Mouse (Mus musculus) forebrain, embryonic 11.5 days (tissue): ENCODE results near the gene Jak3. TPM values are rescaled to one million over a fixed set of nuclear protein-coding genes. Genes with fewer than 3 reads are reported as not detected.

Source experiments
- ATAC-seq: fragments of 200-750 bp; cut with Nextera tagmentation; replicated peaks from 2 replicates; pipeline ENCODE4 v1.8.0; 2017; ENCODE audit warnings: moderate TSS enrichment; ENCODE audit not compliant: low FRiP score
- DNase-seq: peaks from one replicate; pipeline ENCODE4 v3.0.0-alpha.2; 2017; ENCODE audit warnings: low spot score
- H3K27ac ChIP-seq: fragments of 300-500 bp; sonication (generic); 2 replicates; pipeline ENCODE4 v1.5.1; 2014; ENCODE audit warnings: low read depth, low read length
- H3K27me3 ChIP-seq: fragments of 300-500 bp; sonication (generic); 2 replicates; pipeline ENCODE4 v1.6.1; 2014; ENCODE audit warnings: mild to moderate bottlenecking, low read length, mixed read lengths; ENCODE audit not compliant: control insufficient read depth, insufficient read depth
- H3K36me3 ChIP-seq: fragments of 300-500 bp; sonication (generic); 2 replicates; pipeline ENCODE4 v1.6.1; 2014; ENCODE audit warnings: mild to moderate bottlenecking, low read length, moderate library complexity, mixed read lengths; ENCODE audit not compliant: control insufficient read depth, insufficient read depth
- H3K4me1 ChIP-seq: fragments of 300-500 bp; sonication (generic); replicated peaks from 2 replicates; pipeline ENCODE4 v1.6.1; 2014; ENCODE audit warnings: low read length, mixed read lengths; ENCODE audit not compliant: control insufficient read depth, insufficient read depth
- H3K4me2 ChIP-seq: fragments of 300-500 bp; sonication (generic); 2 replicates; pipeline ENCODE4 v1.6.1; 2014; ENCODE audit warnings: low read depth, mild to moderate bottlenecking, low read length, moderate library complexity, mixed read lengths; ENCODE audit not compliant: severe bottlenecking
- H3K4me3 ChIP-seq: fragments of 300-500 bp; sonication (generic); 2 replicates; pipeline ENCODE4 v1.5.1; 2014; ENCODE audit warnings: low read depth, low read length
- H3K9ac ChIP-seq: fragments of 300-500 bp; sonication (generic); 2 replicates; pipeline ENCODE4 v1.6.1; 2014; ENCODE audit warnings: low read length
- H3K9me3 ChIP-seq: fragments of 300-500 bp; sonication (generic); 2 replicates; pipeline ENCODE4 v1.6.1; 2016; ENCODE audit warnings: low read length, mixed read lengths; ENCODE audit not compliant: control insufficient read depth
- WGBS: fragments of 180-500 bp; shearing (Covaris S2); extraction: QIAGEN DNeasy Blood & Tissue Kit; methylation state at CpG from one replicate; pipeline ENCODE4 v1.1.7; 2014; 5-methylcytosine and 5-hydroxymethylcytosine counted together
- polyA plus RNA-seq: library from polyadenylated mRNA; unstranded; fragments of >200 nt; fragmentation: Nextera tagmentation; extraction: Ambion mirVana; gene quantifications from 2 replicates; pipeline ENCODE4 v1.2.1, GENCODE M21; 2014

The Jak3 gene
- polyA plus RNA-seq, 1 experiment from 2014 or later: 2.3 TPM

DNA sequence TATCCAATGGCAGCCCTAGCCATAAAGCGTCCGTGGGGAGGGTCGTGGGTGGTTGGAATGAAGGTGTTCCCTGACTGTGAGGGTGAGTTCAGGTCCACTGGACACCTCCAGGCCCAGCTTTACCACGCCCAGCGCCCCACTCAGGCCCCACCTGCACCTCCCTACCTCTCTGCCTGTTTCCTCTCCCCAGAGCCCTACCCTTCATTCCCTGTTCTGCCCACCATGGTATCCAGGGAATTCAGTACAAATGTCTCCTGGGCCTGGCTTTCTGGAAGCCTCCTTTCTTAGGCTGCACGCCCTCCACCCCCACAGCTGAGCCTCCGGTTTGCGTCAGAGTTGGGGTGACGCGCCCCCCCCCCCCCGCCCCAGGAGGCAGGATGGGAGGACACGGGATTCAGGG, 5.9 kb upstream of the Jak3 start:
- ATAC-seq (0 out of 2 replicates have a peak, but pooled peaks have one; percentile 1), DNase-seq (no peak)
- peak overlapping the region; percentile 96 for H3K4me2 ChIP-seq
- no peaks in the 10 kb centered on the region for H3K36me3 ChIP-seq
- no peak overlapping the region; the same call in 1 of the 2 replicates for H3K27ac ChIP-seq
- 10% methylated on average over 12 of the region's 12 CpGs for WGBS
- H3K4me1 ChIP-seq: peaks cover 19% of the 10 kb centered on the region
- peak overlapping the region; percentile 61 for H3K4me3 ChIP-seq
- peaks cover 8% of the 10 kb centered on the region; the same call in 1 of the 2 replicates for H3K27me3 ChIP-seq
- H3K9ac ChIP-seq: peak overlapping the region; percentile 53
- H3K9me3 ChIP-seq: no peaks in the 10 kb centered on the region

DNA sequence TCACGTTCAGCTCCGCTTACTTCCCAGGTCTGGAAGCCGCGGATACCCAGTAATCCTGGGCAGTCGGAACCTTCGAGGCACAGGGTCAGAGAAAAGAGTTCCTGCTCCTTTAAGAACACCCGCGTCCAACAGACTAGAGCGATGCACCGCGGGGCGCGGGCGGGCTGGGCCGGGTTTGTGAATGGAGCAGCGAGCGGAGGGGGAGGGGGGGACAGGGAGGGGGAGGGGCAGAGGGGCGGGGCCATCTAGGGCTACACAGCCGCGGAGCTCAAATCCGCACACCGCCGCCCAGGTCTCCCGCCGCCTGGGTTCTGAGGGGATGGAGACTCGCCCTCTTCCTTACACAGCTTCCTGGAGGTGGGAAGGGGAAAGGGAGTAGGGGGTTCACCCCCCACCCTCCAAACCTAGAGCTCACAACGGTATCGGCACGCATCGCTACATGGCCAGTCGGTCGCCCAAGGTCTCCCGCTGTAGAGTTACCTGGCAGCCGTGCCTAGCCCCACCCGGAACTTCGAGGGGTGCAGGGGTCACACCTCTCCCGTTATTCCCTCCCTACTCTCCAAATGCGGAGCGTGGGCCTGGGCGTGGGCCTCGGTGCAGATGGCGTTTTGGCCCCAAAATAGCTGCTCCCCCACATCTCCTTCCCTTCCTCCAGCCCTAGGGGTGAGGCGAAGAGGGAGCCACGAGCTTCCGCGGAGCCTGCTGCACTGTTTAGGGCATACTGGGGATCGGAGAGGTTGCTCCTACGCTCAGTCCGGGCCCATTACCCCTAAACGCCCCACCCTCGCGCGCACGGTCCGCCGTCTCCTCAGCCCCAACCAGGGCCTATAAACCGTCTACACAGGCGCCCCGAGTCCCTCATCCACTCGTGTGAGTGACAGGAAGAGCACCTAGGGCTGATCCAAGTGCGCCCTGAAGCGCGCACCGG, 5.2 kb upstream of the Jak3 start:
- Histone ChIP-seq H3K4me3 (peak overlapping the region; percentile 61), H3K4me2 (peak overlapping the region; percentile 96), H3K9me3 (no peaks in the 10 kb centered on the region), H3K27ac (peak overlapping the region; percentile 25; the same call in 1 of the 2 replicates), H3K4me1 (peaks cover 19% of the 10 kb centered on the region), H3K27me3 (peaks cover 14% of the 10 kb centered on the region), H3K36me3 (no peaks in the 10 kb centered on the region), H3K9ac (peak overlapping the region; percentile 53)
- peak; percentile 63 for ATAC-seq
- WGBS: 1% methylated on average over 60 of the region's 64 CpGs
- DNase-seq: peak; percentile 93

- peak within 1 kb of the TSS; percentile 53 for H3K9ac ChIP-seq
- H3K27me3 ChIP-seq: peaks cover 18% of the 10 kb centered on the region
- under 1% methylated on average over 42 of the region's 42 CpGs for WGBS
- H3K4me2 ChIP-seq: peak within 1 kb of the TSS; percentile 96
- H3K27ac ChIP-seq: peak within 1 kb of the TSS; percentile 25; the same call in 1 of the 2 replicates
- peak within 1 kb of the TSS; percentile 61 for H3K4me3 ChIP-seq
- ATAC-seq: peak; percentile 68
- peak; percentile 95 for DNase-seq
- no peaks in the 10 kb centered on the region for H3K36me3 ChIP-seq
- H3K9me3 ChIP-seq: no peaks in the 10 kb centered on the region
- H3K4me1 ChIP-seq: peaks cover 19% of the 10 kb centered on the region
These were observed 4.5 kb upstream of the Jak3 start, which contains the start of gene Unc13a for GRCm38 (mm10) chr8:71671549-71671965. Gene Unc13a (minus strand): TSS chr8:71671757.

DNA sequence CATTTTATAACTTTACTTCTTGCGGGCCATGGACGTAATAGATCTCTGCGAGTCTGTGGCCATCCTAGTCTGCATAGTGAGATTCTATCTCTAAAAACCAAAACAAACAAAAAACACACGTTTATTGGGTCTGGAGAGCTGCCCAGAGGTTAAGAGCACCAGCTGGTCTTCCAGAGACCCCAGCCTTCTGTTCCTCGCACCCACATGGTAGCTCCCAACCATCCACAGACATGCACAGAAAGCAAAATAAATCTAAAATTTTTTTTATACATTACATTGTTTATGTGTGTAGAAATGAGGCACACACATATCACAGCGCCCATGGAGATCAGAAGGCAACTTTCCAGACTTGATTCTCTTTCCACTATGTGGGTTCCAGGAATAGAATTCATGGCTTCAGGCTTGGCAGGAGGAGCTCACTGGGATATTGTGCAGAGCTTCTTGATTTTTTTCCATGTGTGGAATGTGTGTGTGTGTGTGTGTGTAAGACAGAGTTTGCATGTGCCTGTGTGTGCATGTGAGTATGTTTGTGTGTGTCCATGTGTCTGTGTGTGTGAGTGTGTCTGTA, 3.8 kb upstream of the Jak3 start:
- peaks cover 19% of the 10 kb centered on the region for H3K4me1 ChIP-seq
- ATAC-seq (no peak), DNase-seq (no peak)
- H3K9ac ChIP-seq: no peak overlapping the region; the same call in 1 of the 2 replicates
- H3K36me3 ChIP-seq: no peaks in the 10 kb centered on the region
- peak overlapping the region; percentile 96; the same call in 1 of the 2 replicates for H3K4me2 ChIP-seq
- no peak overlapping the region for H3K27ac ChIP-seq
- peak overlapping the region; percentile 61; the same call in 1 of the 2 replicates for H3K4me3 ChIP-seq
- no peaks in the 10 kb centered on the region for H3K9me3 ChIP-seq
- H3K27me3 ChIP-seq: peaks cover 23% of the 10 kb centered on the region
- WGBS: 67% methylated on average over 6 of the region's 6 CpGs

- no peak for ATAC-seq
- WGBS: 76% methylated on average over 2 of the region's 2 CpGs
These were observed 2.0 kb upstream of the Jak3 start for GRCm38 (mm10) chr8:71674071-71674470.

GRCm38 (mm10) chr8:71675456-71676019, 558 bp upstream of the Jak3 start:
- Histone ChIP-seq H3K27ac (no peak overlapping the region), H3K27me3 (peaks cover 47% of the 10 kb centered on the region), H3K9ac (no peak overlapping the region; the same call in 1 of the 2 replicates), H3K4me1 (peaks cover 8% of the 10 kb centered on the region; the same call in 1 of the 2 replicates), H3K9me3 (no peaks in the 10 kb centered on the region), H3K4me2 (no peak overlapping the region; the same call in 1 of the 2 replicates), H3K36me3 (no peaks in the 10 kb centered on the region), H3K4me3 (peak overlapping the region; percentile 59; the same call in 1 of the 2 replicates)
- no peak for ATAC-seq
- no peak for DNase-seq
- WGBS: 29% methylated on average over 9 of the region's 9 CpGs

More at GRCm38 (mm10) chr8:71674071-71674470, 2.0 kb upstream of the Jak3 start:
- H3K4me3 ChIP-seq: no peak overlapping the region
- no peaks in the 10 kb centered on the region for H3K36me3 ChIP-seq
- H3K4me1 ChIP-seq: peaks cover 11% of the 10 kb centered on the region
- peaks cover 38% of the 10 kb centered on the region for H3K27me3 ChIP-seq
- H3K9ac ChIP-seq: no peak overlapping the region
- H3K27ac ChIP-seq: no peak overlapping the region
- no peak overlapping the region for H3K4me2 ChIP-seq
- no peak for DNase-seq
- no peaks in the 10 kb centered on the region for H3K9me3 ChIP-seq

DNA sequence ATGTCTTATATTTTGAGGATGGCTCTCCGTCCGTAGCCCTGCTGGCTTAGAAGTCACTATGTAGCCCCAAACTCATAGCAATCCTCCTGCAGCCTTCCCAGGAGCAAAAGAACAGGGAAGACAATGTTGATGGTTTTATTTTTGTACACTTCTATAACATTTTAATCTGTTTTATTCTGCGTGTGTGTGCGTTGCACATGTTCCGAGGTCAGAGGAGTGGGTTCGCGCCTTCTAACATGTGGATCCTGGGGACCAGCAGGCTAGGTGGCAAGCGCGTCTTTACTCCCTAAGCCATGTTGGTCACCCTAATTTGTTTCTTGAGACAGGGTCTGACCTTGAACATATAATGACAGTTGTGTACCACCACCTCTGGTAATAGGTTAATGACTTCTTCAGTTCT, 707 bp downstream of the Jak3 start:
- peaks cover 7% of the 10 kb centered on the region; the same call in 1 of the 2 replicates for H3K4me1 ChIP-seq
- H3K4me2 ChIP-seq: peak overlapping the region; percentile 94
- DNase-seq (no peak), ATAC-seq (no peak)
- no peak overlapping the region for H3K27ac ChIP-seq
- peaks cover 60% of the 10 kb centered on the region for H3K27me3 ChIP-seq
- H3K9me3 ChIP-seq: no peaks in the 10 kb centered on the region
- no peaks in the 10 kb centered on the region for H3K36me3 ChIP-seq
- H3K9ac ChIP-seq: peak overlapping the region; percentile 72; the same call in 1 of the 2 replicates
- H3K4me3 ChIP-seq: peak overlapping the region; percentile 59; the same call in 1 of the 2 replicates
- 59% methylated on average over 9 of the region's 9 CpGs for WGBS

DNA sequence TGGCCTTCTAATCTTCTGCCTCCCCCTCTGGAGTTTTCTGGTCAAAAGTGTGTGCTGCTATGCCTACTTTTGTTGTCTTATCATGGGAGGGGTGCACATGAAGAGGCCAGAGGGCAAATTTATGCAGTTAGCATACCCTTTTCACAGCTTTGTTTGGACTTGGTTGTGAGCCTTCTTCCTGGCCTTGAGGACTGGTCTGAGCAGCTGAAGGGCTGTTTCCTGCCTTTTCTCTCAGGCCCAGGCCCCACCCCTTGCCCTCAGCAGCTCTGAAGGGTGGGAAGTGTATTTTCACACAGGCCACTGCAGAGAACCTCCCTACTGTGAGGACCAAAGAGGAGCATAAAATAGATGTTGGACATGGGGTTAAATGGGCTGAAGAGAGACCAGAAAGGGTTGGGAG, 1.5 kb downstream of the Jak3 start:
- H3K36me3 ChIP-seq: no peaks in the 10 kb centered on the region
- H3K27ac ChIP-seq: no peak overlapping the region
- DNase-seq: no peak
- ATAC-seq: no peak
- no peak overlapping the region for H3K9ac ChIP-seq
- no peak overlapping the region for H3K4me3 ChIP-seq
- peaks cover 4% of the 10 kb centered on the region; the same call in 1 of the 2 replicates for H3K4me1 ChIP-seq
- H3K4me2 ChIP-seq: no peak overlapping the region
- H3K27me3 ChIP-seq: peaks cover 67% of the 10 kb centered on the region
- H3K9me3 ChIP-seq: no peaks in the 10 kb centered on the region
